Mouse (Mus musculus) left cerebral cortex, postnatal 4 days (tissue): ENCODE results near the gene Serpina3f. TPM values are rescaled to one million over a fixed set of nuclear protein-coding genes. Genes with fewer than 3 reads are reported as not detected.

Source experiments
- DNase-seq: peaks from one replicate; pipeline ENCODE4 v3.0.0-alpha.2; 2022
- intact Hi-C: fragments of 180-260 bp; cut with DNase I; formaldehyde crosslinking; loops from one replicate; pipeline ENCODE4 v1.15.1; 2025
- total RNA-seq, 2 experiments: library from RNA; stranded (reverse); gene quantifications; 2 replicates each; pipeline ENCODE4 v1.2.3; 2021

Serpina3f gene
- total RNA-seq, 2 experiments from 2014 or later: not detected

- DNase-seq: no peak
- intact Hi-C loops: loop anchor here (10.0 kb wide), 1 partner anchor 177 kb away; no protein-coding TSS in a partner anchor
These were observed 33.2 kb downstream of the Serpina3f start for GRCm38 (mm10) chr12:104247553-104248002.

GRCm38 (mm10) chr12:104248231-104248630 lies 33.9 kb downstream of the Serpina3f start:
- DNase-seq: no peak
- intact Hi-C loops: loop anchor here (10.0 kb wide), 1 partner anchor 177 kb away; no protein-coding TSS in a partner anchor

GRCm38 (mm10) chr12:104261041-104261440 lies 46.7 kb downstream of the Serpina3f start:
- intact Hi-C loops: no loop called here
- no peak for DNase-seq

GRCm38 (mm10) chr12:104262863-104263262 lies 48.5 kb downstream of the Serpina3f start, which contains the start of gene Serpina3i:
TSS of gene Serpina3i (plus strand) at chr12:104263122.
- no peak for DNase-seq
- intact Hi-C loops: no loop called here

- no peak for DNase-seq
- intact Hi-C loops: no loop called here
These were observed 52.0 kb downstream of the Serpina3f start for GRCm38 (mm10) chr12:104266374-104266773.

Other genes starting within 250 kb of the Serpina3f start
- not detected for gene Serpina11, start 224.6 kb upstream of the Serpina3f start, total RNA-seq
- gene Serpina9, start 200.8 kb upstream of the Serpina3f start, total RNA-seq: under 1 TPM in 1 of 2 experiments, not detected in 1; 0.22 TPM
- gene Serpina12, start 170.1 kb upstream of the Serpina3f start, total RNA-seq: not detected
- gene Serpina5, start 113.4 kb upstream of the Serpina3f start, total RNA-seq: not detected
- gene Serpina3a, start 101.8 kb upstream of the Serpina3f start, total RNA-seq: not detected
- not detected for gene Serpina3b, start 86.5 kb upstream of the Serpina3f start, total RNA-seq
- not detected for gene Serpina3c, start 60.7 kb upstream of the Serpina3f start, total RNA-seq
- gene Serpina3g, start 21.7 kb downstream of the Serpina3f start, total RNA-seq: under 1 TPM in 1 of 2 experiments, not detected in 1; 0.50 TPM
- not detected for gene Serpina3i, start 48.6 kb downstream of the Serpina3f start, total RNA-seq
- gene Serpina3j, start 100.0 kb downstream of the Serpina3f start, total RNA-seq: not detected
- gene Serpina3k, start 123.9 kb downstream of the Serpina3f start, total RNA-seq: not detected
- not detected for gene Serpina3m, start 123.9 kb downstream of the Serpina3f start, total RNA-seq
- 1 to 10 TPM; 1.7 to 2.5 TPM for gene Serpina3n, start 192.2 kb downstream of the Serpina3f start, total RNA-seq